Mouse (Mus musculus) embryonic fibroblast, embryonic 13.5 days (primary cell): ENCODE data around the gene Mob3b.
"Not testable (repeated sequence)": the region's sequence is repeated elsewhere in the genome, so short reads cannot be mapped to it uniquely, and the experiment has no call there.

Source experiments
- CTCF ChIP-seq: IDR thresholded peaks from 2 replicates; pipeline ENCODE4 v1.5.1; 2011; ENCODE audit warnings: mild to moderate bottlenecking, control low read depth, low read length, moderate library complexity, borderline replicate concordance; ENCODE audit not compliant: insufficient read depth
- POLR2A ChIP-seq: IDR thresholded peaks from 2 replicates; pipeline ENCODE4 v1.6.1; 2011; ENCODE audit warnings: low read depth, mild to moderate bottlenecking, control low read depth, low read length, moderate library complexity

- TF ChIP-seq CTCF, POLR2A: not testable (repeated sequence)
Observed at GRCm38 (mm10) chr4:34928386-34928785, 228.9 kb downstream of the Mob3b start.
